Mouse (Mus musculus) stomach, postnatal 0 days (tissue): ENCODE measurements around the gene 4930438A08Rik.
"Not testable (repeated sequence)": the region's sequence is repeated elsewhere in the genome, so short reads cannot be mapped to it uniquely, and the experiment has no call there.

Source experiments
- CTCF ChIP-seq: IDR thresholded peaks from 2 replicates; pipeline ENCODE4 v1.5.1; 2016; ENCODE audit warnings: antibody characterized with exemption, low read depth, mild to moderate bottlenecking, moderate library complexity
- EP300 ChIP-seq: optimal IDR thresholded peaks from 2 replicates; pipeline ENCODE3; 2016; ENCODE audit warnings: antibody characterized with exemption

DNA sequence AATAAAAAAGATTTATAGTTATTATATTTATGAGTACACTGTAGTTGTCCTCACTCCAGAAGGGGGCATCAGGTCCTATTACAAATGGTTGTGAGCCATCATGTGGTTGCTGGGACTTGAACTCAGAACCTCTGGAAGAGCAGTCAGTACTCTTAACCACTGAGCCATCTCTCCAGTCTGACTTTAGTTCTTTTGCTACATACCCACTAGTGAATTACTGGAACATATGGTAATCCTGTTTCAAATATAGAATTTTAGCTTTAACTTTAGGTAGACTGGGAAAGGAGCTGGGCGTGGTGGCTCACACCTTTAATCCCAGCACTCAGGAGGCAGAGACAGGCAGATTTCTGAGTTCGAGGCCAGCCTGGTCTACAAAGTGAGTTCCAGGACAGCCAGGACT, 46.6 kb upstream of the 4930438A08Rik start:
- TF ChIP-seq CTCF, EP300: not testable (repeated sequence)
